Mouse (Mus musculus): Measurements from ENCODE around the gene Dnah8. TPM values are rescaled to one million over a fixed set of nuclear protein-coding genes. Genes with fewer than 3 reads are reported as not detected.

Gene Dnah8
- polyA plus RNA-seq, 1 experiment from 2014 or later: 2.1 TPM

DNA sequence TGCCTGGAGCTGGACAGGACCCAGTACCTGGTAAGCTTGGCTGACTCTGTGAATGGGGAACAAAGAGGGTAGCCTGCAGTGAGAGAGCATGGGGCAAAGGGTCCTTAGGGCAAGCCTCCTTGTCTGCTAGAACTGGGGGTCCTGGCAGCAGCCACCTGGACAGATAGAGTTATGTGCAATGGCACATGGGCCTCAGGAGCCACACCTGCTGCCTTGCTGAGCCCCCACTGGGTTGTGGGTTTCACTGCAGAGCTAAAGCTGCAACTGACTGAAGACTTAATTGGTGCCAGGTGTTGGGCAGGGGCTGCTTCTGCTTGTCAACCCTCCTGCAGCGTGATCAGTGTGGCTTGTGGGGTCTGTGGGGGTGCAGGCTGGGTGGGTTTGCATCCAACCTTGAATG lies 267.9 kb downstream of the Dnah8 start:
- Histone ChIP-seq H3K9ac (no peak overlapping the region), H3K27ac (replicated peaks) (no peak overlapping the region), H3K4me1 (no peaks in the 10 kb centered on the region), H3K4me3 (no peak overlapping the region), H3K36me3 (no peaks in the 10 kb centered on the region), H3K4me2 (no peak overlapping the region), H3K27me3 (replicated peaks) (no peaks in the 10 kb centered on the region; the same call in 1 of the 2 replicates), H3K9me3 (no peaks in the 10 kb centered on the region)
- no peak for ATAC-seq (ENCODE audit: extremely low read depth, insufficient number of reproducible peaks, low FRiP score, low TSS enrichment)
- WGBS: 32% methylated on average over 1 of the region's 1 CpGs

DNA sequence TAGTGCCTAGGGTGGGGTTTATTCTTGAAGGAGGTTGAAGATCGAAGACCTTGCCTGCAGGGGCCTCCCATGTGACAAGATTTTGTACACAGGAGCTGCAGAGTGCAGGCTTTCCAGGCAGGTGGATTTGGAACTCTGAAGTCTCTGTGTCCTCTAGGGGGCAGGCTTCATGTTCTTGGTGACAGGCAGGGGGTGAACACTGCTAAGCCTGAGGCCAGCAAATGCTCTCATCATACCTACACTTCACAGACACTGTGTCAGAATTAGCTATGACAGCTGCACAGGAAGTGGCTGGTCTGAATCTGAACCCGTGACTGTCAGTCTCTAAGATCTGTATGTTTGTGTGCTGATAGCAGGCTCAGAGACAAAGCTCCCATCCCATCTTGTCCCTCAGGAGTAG lies 268.6 kb downstream of the Dnah8 start:
- no peak for ATAC-seq (ENCODE audit: extremely low read depth, insufficient number of reproducible peaks, low FRiP score, low TSS enrichment)
- H3K36me3 ChIP-seq: no peaks in the 10 kb centered on the region
- H3K27ac ChIP-seq (replicated peaks): no peak overlapping the region
- no peak overlapping the region for H3K4me3 ChIP-seq
- no peaks in the 10 kb centered on the region for H3K4me1 ChIP-seq
- no peaks in the 10 kb centered on the region for H3K9me3 ChIP-seq
- no peaks in the 10 kb centered on the region; the same call in 1 of the 2 replicates for H3K27me3 ChIP-seq (replicated peaks)
- H3K9ac ChIP-seq: no peak overlapping the region
- 33% methylated on average over 2 of the region's 2 CpGs for WGBS
- H3K4me2 ChIP-seq: no peak overlapping the region

DNA sequence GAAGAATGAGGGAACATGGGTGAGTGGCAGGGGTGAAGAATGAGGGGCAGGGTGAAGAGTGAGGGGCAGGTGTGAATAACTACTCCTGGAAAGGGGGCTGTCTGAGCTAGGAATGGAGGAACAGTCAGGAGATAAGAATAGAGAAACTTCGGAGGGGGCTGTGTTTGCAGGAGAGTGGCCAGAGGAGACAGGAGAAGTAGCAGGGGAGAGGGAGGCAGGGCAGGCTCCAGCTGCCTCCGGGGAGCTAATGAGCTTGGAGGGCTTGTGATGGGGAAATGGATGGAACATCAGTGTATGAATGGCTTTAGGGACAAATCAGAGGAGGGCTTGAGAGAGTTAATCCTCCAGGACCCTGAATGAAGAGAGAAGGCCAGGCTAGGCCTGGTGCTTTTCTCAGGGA lies 272.9 kb downstream of the Dnah8 start:
- no peak for ATAC-seq (ENCODE audit: extremely low read depth, insufficient number of reproducible peaks, low FRiP score, low TSS enrichment)
- Histone ChIP-seq H3K9ac (no peak overlapping the region), H3K27me3 (replicated peaks) (peaks cover 31% of the 10 kb centered on the region), H3K4me2 (no peak overlapping the region), H3K4me1 (peaks cover 10% of the 10 kb centered on the region), H3K27ac (replicated peaks) (no peak overlapping the region), H3K9me3 (peaks cover 10% of the 10 kb centered on the region; the same call in 1 of the 2 replicates), H3K36me3 (no peaks in the 10 kb centered on the region), H3K4me3 (no peak overlapping the region)
- 6% methylated on average over 2 of the region's 2 CpGs for WGBS

DNA sequence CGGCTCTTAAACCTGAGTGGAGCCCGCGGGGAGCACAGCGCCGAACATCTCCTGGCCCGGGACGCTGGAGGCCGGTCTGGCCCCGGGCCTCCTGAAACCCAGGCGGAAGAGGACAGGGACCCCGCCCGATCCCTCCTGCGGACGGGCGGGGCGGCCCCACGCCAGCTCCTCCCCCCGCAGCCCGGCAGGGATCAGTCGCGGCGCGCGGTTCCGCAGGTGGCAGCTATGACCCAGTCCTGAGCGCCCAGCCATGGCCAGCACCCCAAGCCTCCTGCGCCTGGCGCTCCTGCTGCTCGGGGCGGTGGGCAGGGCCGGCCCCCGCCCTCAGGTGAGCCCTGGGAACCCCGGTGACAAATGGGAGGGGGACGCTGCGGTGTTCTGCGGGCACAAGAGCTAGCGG lies 277.5 kb downstream of the Dnah8 start, which contains the start of gene Glp1r:
Gene Glp1r, plus strand, starts transcription at position 191 of the 400 bp plus-strand sequence.
- Histone ChIP-seq H3K4me1 (peaks cover 10% of the 10 kb centered on the region), H3K27ac (replicated peaks) (no peak within 1 kb of the TSS), H3K4me3 (peak within 1 kb of the TSS; percentile 56), H3K36me3 (no peaks in the 10 kb centered on the region), H3K9ac (peak within 1 kb of the TSS; percentile 75), H3K9me3 (peaks cover 10% of the 10 kb centered on the region; the same call in 1 of the 2 replicates), H3K27me3 (replicated peaks) (peaks cover 59% of the 10 kb centered on the region), H3K4me2 (peak within 1 kb of the TSS; percentile 87)
- 0% methylated on average over 37 of the region's 37 CpGs for WGBS
- no peak for ATAC-seq (ENCODE audit: extremely low read depth, insufficient number of reproducible peaks, low FRiP score, low TSS enrichment)

DNA sequence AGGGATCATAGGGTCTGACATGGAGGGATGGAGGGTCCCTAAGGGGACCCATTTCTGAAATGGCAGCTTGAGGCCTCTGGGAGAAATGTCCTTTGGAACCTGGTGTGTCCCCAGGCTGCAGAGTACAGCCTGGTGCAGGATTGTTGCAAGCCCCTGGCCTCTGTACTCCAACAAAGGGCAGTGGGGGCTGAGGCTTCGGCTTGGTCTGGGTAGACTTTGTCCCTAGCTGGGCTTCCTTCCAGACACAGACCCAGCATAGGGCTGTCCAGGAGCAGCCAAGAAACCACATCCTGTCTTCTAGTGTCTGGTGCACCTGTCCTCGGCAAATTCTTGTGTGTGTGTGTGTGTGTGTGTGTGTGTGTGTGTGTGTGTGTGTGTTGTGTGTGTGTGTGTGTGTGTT lies 279.9 kb downstream of the Dnah8 start:
- no peak overlapping the region for H3K9ac ChIP-seq
- H3K4me3 ChIP-seq: no peak overlapping the region
- H3K36me3 ChIP-seq: no peaks in the 10 kb centered on the region
- H3K27me3 ChIP-seq (replicated peaks): peaks cover 63% of the 10 kb centered on the region
- H3K4me1 ChIP-seq: peaks cover 13% of the 10 kb centered on the region
- 65% methylated on average over 2 of the region's 2 CpGs for WGBS
- peaks cover 6% of the 10 kb centered on the region; the same call in 1 of the 2 replicates for H3K9me3 ChIP-seq
- ATAC-seq (ENCODE audit: extremely low read depth, insufficient number of reproducible peaks, low FRiP score, low TSS enrichment): no peak
- H3K4me2 ChIP-seq: no peak overlapping the region
- no peak overlapping the region for H3K27ac ChIP-seq (replicated peaks)

DNA sequence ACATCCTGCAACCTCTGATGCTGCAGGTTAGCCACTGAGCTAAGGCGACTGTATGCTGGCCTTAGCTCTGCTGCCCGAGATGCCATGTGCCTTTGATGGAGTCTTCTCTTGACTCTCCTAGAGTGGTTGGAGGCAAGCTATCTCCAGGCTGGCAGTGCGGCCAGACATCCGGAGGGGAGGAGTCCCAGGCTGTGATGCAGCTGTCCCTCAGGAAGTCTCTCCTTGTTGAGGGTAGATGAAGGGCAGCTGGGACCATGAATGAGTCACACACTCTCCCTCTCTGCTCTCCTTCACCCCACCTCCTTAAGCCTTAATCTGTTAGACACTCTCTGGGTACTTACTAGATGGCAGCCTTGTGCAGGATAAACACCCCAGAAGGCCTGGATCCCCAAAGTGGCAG lies 283.4 kb downstream of the Dnah8 start:
- no peak for ATAC-seq (ENCODE audit: extremely low read depth, insufficient number of reproducible peaks, low FRiP score, low TSS enrichment)
- peaks cover 4% of the 10 kb centered on the region; the same call in 1 of the 2 replicates for H3K4me1 ChIP-seq
- H3K27ac ChIP-seq (replicated peaks): no peak overlapping the region
- no peaks in the 10 kb centered on the region for H3K9me3 ChIP-seq
- H3K27me3 ChIP-seq (replicated peaks): peaks cover 41% of the 10 kb centered on the region
- H3K4me2 ChIP-seq: no peak overlapping the region
- H3K9ac ChIP-seq: no peak overlapping the region
- no peaks in the 10 kb centered on the region for H3K36me3 ChIP-seq
- WGBS: 40% methylated on average over 4 of the region's 4 CpGs
- H3K4me3 ChIP-seq: no peak overlapping the region

DNA sequence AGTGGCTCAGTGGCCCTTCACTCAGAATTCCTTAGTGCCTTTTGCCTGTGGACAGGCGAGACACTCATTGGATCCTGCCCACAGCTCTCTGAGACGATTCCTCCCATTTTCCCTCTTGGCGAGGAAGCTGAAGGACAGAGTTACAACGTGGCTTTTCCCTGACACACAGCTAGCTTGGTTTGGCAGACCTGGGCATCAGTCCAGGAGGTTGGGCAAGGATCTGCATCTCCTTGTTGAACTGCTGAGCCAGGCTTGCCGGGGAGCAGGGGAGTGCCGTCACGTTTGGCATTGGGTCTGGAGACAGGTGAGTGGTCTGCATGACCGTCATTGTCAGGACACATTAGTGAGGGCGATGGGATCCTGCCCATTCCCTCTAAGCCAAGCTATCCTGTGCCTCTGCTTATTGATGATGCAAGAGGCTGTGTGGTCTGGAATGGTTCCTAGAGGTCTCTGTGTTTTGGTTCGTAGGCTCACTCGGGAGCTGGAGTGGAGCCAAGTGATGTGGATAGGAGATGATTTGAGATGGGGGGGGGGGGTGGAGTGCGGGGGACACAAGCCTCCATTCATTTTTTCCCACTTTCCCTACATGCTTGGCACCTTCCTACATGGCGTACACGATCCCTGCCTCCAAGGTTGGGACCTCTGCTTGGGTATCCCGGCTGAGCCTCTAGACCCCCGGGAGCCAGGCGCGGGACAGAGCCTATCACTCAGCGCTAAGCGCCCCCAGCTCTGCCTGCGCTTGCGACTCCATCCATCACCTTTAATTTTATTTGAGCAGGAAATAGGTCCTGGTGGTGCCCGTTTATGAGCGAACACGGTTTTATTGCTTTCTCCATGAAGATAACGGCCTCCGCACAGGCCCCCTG lies 286.9 kb downstream of the Dnah8 start:
- no peak overlapping the region for H3K9ac ChIP-seq
- 69% methylated on average over 27 of the region's 27 CpGs for WGBS
- no peaks in the 10 kb centered on the region for H3K36me3 ChIP-seq
- H3K9me3 ChIP-seq: no peaks in the 10 kb centered on the region
- H3K4me3 ChIP-seq: no peak overlapping the region
- no peak overlapping the region for H3K4me2 ChIP-seq
- peaks cover 19% of the 10 kb centered on the region for H3K27me3 ChIP-seq (replicated peaks)
- peaks cover 4% of the 10 kb centered on the region; the same call in 1 of the 2 replicates for H3K4me1 ChIP-seq
- ATAC-seq (ENCODE audit: extremely low read depth, insufficient number of reproducible peaks, low FRiP score, low TSS enrichment): no peak
- no peak overlapping the region for H3K27ac ChIP-seq (replicated peaks)

DNA sequence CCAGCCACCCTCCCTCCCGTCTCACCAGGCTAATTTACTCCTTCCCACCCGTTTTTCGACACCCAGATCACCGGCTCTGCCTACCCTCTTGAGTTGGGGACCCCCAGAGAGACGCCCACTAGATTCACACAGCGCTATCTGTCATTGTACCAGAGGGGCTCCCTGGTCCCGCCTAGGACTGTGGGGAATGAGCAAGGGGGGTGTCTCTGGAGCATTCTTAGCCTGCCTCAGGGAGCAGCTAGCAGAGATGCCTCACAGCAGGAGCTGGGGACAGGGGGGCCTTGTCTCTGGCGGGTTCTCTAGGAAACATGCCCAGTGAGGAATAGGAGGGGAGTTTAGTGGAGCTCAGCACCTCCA lies 287.6 kb downstream of the Dnah8 start:
- no peak overlapping the region for H3K9ac ChIP-seq
- H3K27me3 ChIP-seq (replicated peaks): peaks cover 17% of the 10 kb centered on the region
- no peaks in the 10 kb centered on the region for H3K9me3 ChIP-seq
- ATAC-seq (ENCODE audit: extremely low read depth, insufficient number of reproducible peaks, low FRiP score, low TSS enrichment): no peak
- whole genome bisulfite sequencing: 45% methylated on average over 8 of the region's 8 CpGs
- H3K4me2 ChIP-seq: no peak overlapping the region
- no peaks in the 10 kb centered on the region for H3K36me3 ChIP-seq
- H3K4me3 ChIP-seq: no peak overlapping the region
- H3K27ac ChIP-seq (replicated peaks): no peak overlapping the region
- peaks cover 4% of the 10 kb centered on the region; the same call in 1 of the 2 replicates for H3K4me1 ChIP-seq

DNA sequence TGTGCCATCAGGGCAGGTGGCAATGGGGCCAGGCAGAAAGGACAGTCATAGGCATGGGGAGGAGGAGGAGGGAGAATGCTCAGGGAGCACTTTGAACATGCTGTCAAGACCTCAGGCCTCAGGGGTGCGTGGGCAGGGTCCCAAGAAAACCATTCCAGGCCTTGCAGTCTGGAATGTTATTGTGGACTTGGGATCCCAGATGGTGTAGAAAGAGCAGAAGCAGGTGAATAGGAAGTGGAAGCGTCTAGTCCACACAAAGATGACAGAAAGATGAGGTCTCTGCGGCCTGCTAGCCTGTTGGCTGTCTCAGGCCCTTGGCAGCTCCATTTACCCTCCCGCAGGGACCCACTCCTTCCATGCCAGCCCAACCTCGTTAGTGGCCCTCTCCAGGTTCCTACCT lies 288.4 kb downstream of the Dnah8 start:
- peaks cover 3% of the 10 kb centered on the region; the same call in 1 of the 2 replicates for H3K4me1 ChIP-seq
- no peak overlapping the region for H3K27ac ChIP-seq (replicated peaks)
- H3K4me2 ChIP-seq: no peak overlapping the region
- no peak for ATAC-seq (ENCODE audit: extremely low read depth, insufficient number of reproducible peaks, low FRiP score, low TSS enrichment)
- H3K9ac ChIP-seq: no peak overlapping the region
- H3K4me3 ChIP-seq: no peak overlapping the region
- no peaks in the 10 kb centered on the region for H3K9me3 ChIP-seq
- H3K27me3 ChIP-seq (replicated peaks): peaks cover 17% of the 10 kb centered on the region
- H3K36me3 ChIP-seq: no peaks in the 10 kb centered on the region
- 63% methylated on average over 5 of the region's 5 CpGs for WGBS

DNA sequence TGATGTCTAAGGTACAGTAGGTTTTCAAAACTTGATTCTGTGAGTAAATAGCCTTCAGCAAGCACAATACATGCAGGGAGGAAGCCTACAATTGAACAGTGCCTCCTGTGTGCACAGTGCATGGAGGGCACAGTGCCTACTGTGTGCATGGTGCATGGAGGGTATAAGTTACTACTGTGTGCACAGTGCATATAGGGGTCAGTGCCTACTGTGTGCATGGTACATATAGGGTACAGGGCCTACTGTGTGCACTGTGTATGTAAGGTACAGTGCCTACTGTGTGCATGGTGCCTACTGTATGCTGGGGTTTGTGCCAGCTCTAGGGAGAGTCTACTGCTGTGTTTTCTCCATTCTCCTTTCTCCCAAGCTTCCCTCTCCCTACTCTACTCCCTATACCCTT lies 290.1 kb downstream of the Dnah8 start:
- Histone ChIP-seq H3K4me1 (no peaks in the 10 kb centered on the region), H3K9me3 (no peaks in the 10 kb centered on the region), H3K4me3 (no peak overlapping the region), H3K27me3 (replicated peaks) (peaks cover 11% of the 10 kb centered on the region), H3K27ac (replicated peaks) (no peak overlapping the region), H3K4me2 (no peak overlapping the region), H3K9ac (no peak overlapping the region), H3K36me3 (no peaks in the 10 kb centered on the region)
- no peak for ATAC-seq (ENCODE audit: extremely low read depth, insufficient number of reproducible peaks, low FRiP score, low TSS enrichment)

DNA sequence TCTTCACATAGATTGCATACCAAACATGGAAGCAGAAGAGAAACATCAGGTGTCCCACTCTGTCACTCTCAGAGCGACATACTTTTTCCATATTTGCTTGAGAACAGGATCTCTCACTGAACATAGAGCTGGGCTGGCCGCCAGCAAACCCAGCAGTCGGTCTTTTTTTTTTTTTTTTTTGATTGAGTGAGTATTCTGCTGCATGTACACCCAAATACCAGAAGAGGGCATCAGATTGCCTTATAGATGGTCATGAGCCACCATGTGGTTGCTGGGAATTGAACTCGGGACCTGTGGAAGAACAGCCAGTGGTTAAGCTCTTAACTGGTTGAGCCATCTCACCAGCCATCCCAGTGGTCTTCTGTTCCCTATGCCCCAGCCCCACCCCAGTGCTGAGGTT lies 299.4 kb downstream of the Dnah8 start:
- Histone ChIP-seq H3K27ac (replicated peaks) (no peak overlapping the region), H3K9me3 (no peaks in the 10 kb centered on the region), H3K9ac (no peak overlapping the region), H3K4me2 (no peak overlapping the region), H3K27me3 (replicated peaks) (0 out of 2 replicates have a peak, but pooled peaks cover 4% of the 10 kb centered on the region), H3K4me1 (no peaks in the 10 kb centered on the region), H3K4me3 (no peak overlapping the region), H3K36me3 (no peaks in the 10 kb centered on the region)
- no peak for ATAC-seq (ENCODE audit: extremely low read depth, insufficient number of reproducible peaks, low FRiP score, low TSS enrichment)
- 56% methylated on average over 4 of the region's 4 CpGs for WGBS
